Mouse (Mus musculus) layer of hippocampus, adult 6 months (tissue): ENCODE results near the gene Qrich1. TPM values are rescaled to one million over a fixed set of nuclear protein-coding genes. Genes with fewer than 3 reads are reported as not detected.
A peak's percentile ranks its signal among the peaks of the same experiment; 100 is the strongest.

Source experiments
- long read RNA-seq, 2 experiments: library from polyadenylated mRNA; unstranded; transcript quantifications; one replicate each; pipeline ENCODE4 v2.0.0; 2019 to 2020
- microRNA-seq: library from miRNA; unstranded; fragments of <30 nt; microRNA quantifications from one replicate; pipeline ENCODE4 v1.2.0, GENCODE M21; 2020
- polyA plus RNA-seq: library from polyadenylated mRNA; unstranded; fragments of <200 nt; fragmentation: Nextera tagmentation; gene quantifications from 2 replicates; pipeline ENCODE4 v1.2.3, GENCODE M21; 2021

The Qrich1 gene
- polyA plus RNA-seq = 65.3 and 74.5 TPM in 2 replicates
- long read RNA-seq, experiment 1, transcript Qrich1-202 (10 exons, 3,040 nt) = major isoform, 12 of 75 reads
- long read RNA-seq, experiment 1, partial matches to known transcripts = 16 of 75 reads
- long read RNA-seq, experiment 1, other reads (novel, unspliced or antisense) = 44 of 75 reads
- long read RNA-seq, experiment 2, transcript Qrich1-202 (10 exons, 3,040 nt) = major isoform, 115 of 486 reads
- long read RNA-seq, experiment 2, transcript Qrich1-201 (11 exons, 3,331 nt) = minor isoform, 6 of 486 reads
- long read RNA-seq, experiment 2, partial matches to known transcripts = 34 of 486 reads
- long read RNA-seq, experiment 2, other reads (novel, unspliced or antisense) = 329 of 486 reads

GRCm38 (mm10) chr9:108516380-108517251 lies at the start of gene Qrich1:
Gene Qrich1 (plus strand): TSS chr9:108516806.

DNA sequence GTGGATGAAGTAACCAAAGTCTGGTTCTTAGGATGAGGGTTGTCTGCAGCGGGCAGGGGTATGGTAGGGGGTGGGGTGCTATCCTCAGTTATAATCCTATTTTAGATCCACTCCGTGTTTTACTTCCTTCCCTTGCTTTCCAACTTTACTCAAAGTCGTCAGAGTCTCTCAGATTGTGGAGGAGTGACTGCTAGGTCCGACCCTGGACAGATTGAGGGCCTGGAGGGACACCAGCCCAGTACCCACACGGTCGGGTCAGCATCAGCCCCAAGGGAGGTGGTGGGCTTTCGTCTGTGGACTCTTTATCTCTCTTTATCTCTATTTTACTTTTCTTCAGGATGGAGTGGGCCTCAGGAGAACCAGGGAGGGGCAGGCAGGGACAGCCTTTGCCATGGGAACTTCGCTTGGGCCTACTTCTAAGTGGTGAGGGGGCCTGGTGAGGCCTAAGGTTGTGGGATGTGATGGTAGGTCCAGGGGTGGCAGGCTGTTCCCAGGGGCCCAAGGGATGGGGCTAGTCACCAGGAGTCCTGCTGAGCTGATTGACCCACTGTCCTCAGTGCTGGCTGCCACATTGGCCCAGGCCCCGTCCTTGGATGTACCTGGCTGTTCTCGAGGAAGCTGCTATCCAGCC lies 36.8 kb upstream of the Qrich1 start, which contains the start of gene Lamb2:
Gene Lamb2 (plus strand): TSS at position 16 of the 631 bp plus-strand sequence.

DNA sequence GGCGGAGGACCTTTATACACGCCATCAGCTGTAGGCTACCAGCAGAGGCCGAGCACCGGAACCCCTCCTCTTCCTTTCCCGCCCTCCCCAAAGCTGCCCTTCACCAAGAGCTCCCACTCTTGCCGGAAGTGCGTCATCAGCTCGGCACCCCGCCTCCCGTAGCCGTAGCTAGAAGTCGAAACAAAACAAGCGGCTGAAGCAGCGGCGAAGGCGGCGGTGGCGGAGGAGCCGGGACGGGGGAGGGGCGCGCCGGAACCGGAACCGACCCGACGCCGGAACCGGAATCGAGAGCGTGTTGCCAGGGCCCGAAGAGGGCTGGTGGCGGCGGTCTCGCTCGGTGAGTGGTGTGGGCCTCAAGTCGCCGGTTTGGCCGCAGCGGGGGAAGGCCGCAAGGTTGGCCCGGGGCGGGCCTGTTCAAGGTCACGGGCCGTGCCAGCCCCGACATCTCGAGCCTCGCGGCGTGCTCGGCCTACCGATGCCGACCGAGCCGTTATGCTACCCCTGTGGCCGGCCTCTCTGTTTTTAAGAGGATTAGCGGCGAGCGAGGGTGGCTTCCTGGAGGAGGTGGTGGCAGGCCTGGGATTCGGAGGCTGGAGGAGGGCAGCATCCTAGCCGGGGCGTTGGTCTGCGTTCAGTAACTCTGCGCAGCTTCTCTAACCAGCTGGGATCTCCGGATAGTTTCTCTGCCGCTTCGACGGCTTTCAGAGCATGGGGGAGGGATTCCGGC lies 25.9 kb upstream of the Qrich1 start, which contains the start of gene Usp19:
Gene Usp19 (plus strand): TSS at position 44 of the 727 bp plus-strand sequence.

GRCm38 (mm10) chr9:108507619-108508434 lies 8.8 kb upstream of the Qrich1 start, which contains the start of gene Qars:
Gene Qars (plus strand): TSS chr9:108507706.

DNA sequence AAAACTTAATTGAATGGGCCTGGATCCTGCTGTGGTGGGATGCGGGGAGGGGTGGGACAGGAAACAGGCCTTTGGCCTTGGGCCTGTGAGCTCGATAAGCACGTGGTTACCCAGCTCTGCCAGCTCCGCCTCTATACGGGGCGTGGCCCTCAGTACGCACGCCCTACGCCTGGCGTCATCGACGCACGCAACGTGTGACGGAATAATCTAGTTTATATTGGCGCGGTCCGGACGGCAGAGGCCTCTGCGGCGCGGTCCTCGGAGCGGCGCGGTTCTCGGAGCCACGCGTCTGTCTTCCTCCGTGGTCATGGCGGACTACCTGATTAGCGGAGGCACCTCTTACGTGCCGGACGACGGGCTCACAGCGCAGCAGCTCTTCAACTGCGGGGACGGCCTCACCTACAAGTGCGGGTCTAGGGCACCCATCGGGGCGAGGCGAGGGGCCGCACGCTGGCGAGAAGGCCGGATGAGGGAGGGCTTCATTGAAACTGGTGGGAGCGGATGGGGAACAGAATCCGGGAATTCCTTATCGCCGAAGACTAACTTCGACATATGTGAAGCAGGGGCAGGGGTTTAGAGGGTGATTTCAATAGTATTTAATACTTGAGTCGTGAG lies 43.7 kb downstream of the Qrich1 start, which contains the start of gene Impdh2:
Gene Impdh2 (plus strand): TSS at position 60 of the 615 bp plus-strand sequence.

DNA sequence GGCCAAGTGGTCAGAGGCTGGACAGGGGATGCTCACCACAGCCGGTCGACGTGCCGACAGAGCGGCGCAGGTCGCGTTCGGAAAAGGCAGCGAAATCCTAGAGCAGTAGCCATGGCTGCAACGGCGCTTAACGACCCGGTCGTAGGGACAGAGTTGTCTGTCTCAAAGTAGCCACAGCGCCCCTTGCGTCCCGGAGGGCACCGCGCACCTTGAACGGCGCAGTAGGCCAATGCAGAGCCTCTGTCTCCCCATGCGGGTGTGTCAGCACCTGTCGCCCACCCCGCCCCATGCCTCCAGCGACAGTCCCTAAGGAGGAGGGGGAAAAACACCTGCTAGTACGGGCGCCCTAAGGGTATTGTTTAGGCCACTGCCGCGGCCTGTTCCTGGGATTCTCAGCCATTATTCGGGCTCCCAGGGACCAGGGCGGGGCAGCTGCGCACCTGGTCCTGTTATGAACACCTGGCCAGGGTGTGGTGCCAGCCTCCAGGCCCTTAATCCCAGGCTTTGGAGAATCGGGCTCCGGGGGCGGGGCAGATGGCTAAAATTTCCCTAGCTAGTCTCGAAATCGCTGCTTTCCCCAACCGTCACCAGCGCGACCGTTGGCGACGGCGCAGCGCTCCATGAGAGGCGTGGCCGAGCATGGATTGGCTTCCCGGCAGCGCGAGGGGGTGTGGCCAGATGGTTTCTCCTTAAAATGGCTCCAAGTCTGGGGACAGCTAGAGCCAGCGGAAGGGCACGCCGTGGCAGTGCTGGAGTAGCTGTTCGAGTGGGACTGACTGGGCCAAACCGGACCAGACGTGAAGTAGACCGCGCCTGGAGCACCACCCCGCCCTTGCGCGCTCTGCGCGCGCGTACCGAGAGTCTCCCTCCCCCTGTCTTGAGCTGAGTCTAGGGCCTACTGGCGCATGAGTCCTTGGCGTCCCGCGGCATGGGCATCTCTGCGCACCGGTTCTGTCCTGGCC lies 50.5 kb downstream of the Qrich1 start, which contains the start of gene Ndufaf3:
Gene Ndufaf3 (minus strand): TSS at position 620 of the 962 bp plus-strand sequence.

DNA sequence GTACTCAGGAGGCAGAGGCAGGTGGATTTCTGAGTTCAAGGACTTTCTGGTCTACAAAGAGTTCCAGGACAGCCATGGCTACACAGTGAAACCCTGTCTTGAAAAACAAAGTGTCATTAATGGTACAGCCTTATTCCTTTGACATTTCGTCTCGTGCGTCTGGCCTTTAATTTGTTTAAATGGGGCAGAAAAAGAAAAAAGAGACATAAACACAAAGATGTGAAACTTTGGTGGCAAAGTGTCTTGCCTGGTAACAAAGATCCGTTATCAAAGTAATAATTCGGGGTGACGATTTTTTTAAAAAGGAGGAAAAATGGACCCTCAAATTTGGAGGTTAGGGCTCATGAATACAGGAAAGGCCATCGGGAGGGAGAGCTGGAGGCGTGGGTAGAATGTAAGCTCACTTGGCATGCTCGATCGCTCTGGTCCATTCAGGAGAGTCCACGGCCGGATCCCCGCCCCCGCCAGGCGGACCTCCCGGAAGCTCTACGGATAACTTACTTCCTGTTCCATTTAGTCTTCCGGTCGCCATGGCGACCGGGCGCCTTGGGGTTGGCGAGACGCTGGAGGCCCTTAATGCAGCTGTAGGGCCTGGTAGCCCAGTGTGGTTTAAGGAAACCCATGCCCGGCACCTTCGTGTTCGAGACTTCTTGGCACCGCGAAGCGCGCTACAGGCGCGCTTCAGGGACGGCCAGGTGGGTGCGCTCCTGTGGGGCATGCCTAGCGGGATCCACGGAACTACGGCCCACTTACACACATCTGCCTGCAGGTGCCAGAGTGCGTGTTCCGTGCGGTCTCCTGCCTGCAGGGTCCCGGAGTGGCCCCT lies 53.0 kb downstream of the Qrich1 start, which contains the start of gene Dalrd3:
Gene Dalrd3 (plus strand): TSS at position 506 of the 826 bp plus-strand sequence.

DNA sequence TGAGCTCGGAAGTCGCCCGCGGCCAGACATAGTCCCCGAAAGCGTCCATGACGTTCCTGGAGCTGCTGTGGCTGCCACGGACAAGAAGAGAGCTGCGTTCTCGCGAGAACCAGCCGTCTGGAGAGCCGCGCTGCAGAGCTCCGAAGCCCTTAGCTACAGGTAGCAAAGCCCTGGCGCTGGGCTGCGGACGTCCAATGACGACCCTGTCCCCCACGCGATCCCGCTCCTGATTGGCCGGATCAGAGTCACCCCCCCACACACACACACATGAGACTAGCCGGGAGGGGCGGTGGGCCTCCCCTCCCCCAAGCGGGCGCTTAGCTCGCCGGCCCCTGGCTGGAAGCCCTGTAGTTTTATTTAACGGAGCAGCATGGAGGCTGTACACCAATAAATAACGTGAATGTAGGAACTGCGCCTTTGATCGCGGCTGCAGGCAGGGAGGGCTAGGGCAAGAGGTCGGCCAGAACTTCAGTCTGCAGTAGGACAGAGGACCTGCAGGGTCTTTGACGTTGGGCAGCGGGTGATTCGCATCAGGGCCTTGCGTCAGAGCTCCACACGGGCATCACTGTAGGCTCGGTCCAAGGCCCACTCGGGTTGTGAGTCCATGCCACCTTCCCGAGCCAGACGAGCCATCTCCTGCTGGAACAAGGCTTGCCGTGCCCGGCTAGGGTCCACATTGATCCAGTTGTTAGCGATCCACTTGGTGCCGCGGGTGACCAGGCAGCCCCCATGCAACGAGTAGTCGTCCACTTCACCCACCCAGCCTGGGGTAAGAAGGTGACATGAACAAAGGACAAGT lies 62.1 kb downstream of the Qrich1 start, which contains the start of gene Wdr6:
Gene Wdr6 (minus strand): TSS at position 195 of the 799 bp plus-strand sequence.

DNA sequence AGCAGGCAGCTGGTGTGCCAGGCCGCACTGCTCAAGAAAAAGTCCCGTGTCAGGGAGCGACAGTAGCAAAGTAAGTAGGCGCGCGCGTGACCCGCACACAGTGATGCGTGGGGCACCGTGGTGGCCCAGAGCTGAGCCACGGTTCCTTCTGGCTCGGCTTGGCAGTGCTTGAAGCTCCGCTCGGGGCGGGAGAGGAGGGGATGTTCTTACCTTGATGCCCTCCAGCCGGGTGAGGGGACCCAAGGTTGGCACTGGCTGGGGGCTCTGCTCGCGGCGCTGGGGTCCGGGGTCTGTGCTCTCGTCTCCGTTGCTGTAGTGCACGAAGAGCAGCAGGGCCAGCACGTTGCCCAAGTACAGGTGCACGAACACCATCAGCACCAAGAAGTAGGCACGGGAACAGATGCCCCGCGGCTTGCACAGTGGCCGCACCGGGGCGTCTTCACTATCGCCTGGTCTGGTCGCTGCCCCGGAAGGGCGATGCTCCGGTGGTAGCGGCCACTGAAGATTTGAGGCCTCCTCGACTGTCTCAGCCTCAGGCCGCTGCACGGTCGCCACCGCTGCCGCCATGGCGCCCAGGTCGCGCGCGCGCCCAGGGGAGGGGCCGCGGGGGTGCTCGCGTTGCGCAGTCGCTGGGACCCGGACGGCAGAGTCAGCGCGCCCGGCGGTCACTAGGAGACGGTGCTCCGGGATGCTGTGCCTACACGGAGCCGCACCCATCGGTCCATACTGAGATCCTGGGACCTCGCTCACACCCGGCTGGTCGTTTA lies 80.6 kb downstream of the Qrich1 start, which contains the start of gene P4htm:
Gene P4htm (minus strand): TSS at position 670 of the 767 bp plus-strand sequence.

Small RNA genes within 50 kb of the gene (microRNA-seq; reads per million reads assigned to microRNA genes)
- gene Gm24083 = not detected
- gene Mir191 = not detected
- gene Mir425 = 915 reads per million, percentile 80 among the genes with 10 or more reads in this experiment

Other genes starting within 250 kb of the Qrich1 start
- 136 and 139 TPM in 2 replicates for gene Nicn1, start 226.4 kb upstream of the Qrich1 start, polyA plus RNA-seq
- 31.0 and 64.8 TPM in 2 replicates for gene Amt, start 220.0 kb upstream of the Qrich1 start, polyA plus RNA-seq
- gene Rhoa, start 210.7 kb upstream of the Qrich1 start, polyA plus RNA-seq = 127 TPM in 2 replicates
- gene Tcta, start 210.6 kb upstream of the Qrich1 start, polyA plus RNA-seq = 46.6 and 47.4 TPM in 2 replicates
- 122 and 130 TPM in 2 replicates for gene Gpx1, start 177.9 kb upstream of the Qrich1 start, polyA plus RNA-seq
- gene Usp4, start 169.0 kb upstream of the Qrich1 start, polyA plus RNA-seq = 40.7 and 44.1 TPM in 2 replicates
- 0.15 and 0.29 TPM in 2 replicates for gene 1700102P08Rik, start 124.0 kb upstream of the Qrich1 start, polyA plus RNA-seq
- 0.14 and 0.16 TPM in 2 replicates for gene Ccdc36, start 88.3 kb upstream of the Qrich1 start, polyA plus RNA-seq
- gene BC048562, start 80.3 kb upstream of the Qrich1 start, polyA plus RNA-seq = not detected in 2 replicates
- gene Ccdc71, start 56.3 kb upstream of the Qrich1 start, polyA plus RNA-seq = 21.0 and 22.0 TPM in 2 replicates
- 15.7 and 17.0 TPM in 2 replicates for gene Klhdc8b, start 55.2 kb upstream of the Qrich1 start, polyA plus RNA-seq
- 5.4 and 5.7 TPM in 2 replicates for gene Lamb2, start 37.1 kb upstream of the Qrich1 start, polyA plus RNA-seq
- gene Usp19, start 26.2 kb upstream of the Qrich1 start, polyA plus RNA-seq = 14.2 and 15.2 TPM in 2 replicates
- gene Qars, start 9.1 kb upstream of the Qrich1 start, polyA plus RNA-seq = 35.8 and 45.8 TPM in 2 replicates
- 62.6 and 65.1 TPM in 2 replicates for gene Impdh2, start 43.5 kb downstream of the Qrich1 start, polyA plus RNA-seq
- 175 and 180 TPM in 2 replicates for gene Ndufaf3, start 50.6 kb downstream of the Qrich1 start, polyA plus RNA-seq
- 96.4 and 106 TPM in 2 replicates for gene Dalrd3, start 53.1 kb downstream of the Qrich1 start, polyA plus RNA-seq
- 58.6 and 60.9 TPM in 2 replicates for gene Wdr6, start 61.9 kb downstream of the Qrich1 start, polyA plus RNA-seq
- 124 and 135 TPM in 2 replicates for gene P4htm, start 80.9 kb downstream of the Qrich1 start, polyA plus RNA-seq
- gene Arih2, start 132.6 kb downstream of the Qrich1 start, polyA plus RNA-seq = 15.4 and 16.0 TPM in 2 replicates
- 6.9 and 8.5 TPM in 2 replicates for gene Slc25a20, start 145.3 kb downstream of the Qrich1 start, polyA plus RNA-seq
- gene Prkar2a, start 172.5 kb downstream of the Qrich1 start, polyA plus RNA-seq = 5.7 and 6.8 TPM in 2 replicates